Mouse (Mus musculus) stomach, embryonic 16.5 days (tissue): ENCODE data around the gene Csk. TPM values are rescaled to one million over a fixed set of nuclear protein-coding genes. Genes with fewer than 3 reads are reported as not detected.

Experiments used
- ATAC-seq: fragments of 200-750 bp; cut with Nextera tagmentation; 2 replicates; pipeline ENCODE4 v1.8.0; 2017; ENCODE audit warnings: moderate number of reproducible peaks, moderate TSS enrichment; ENCODE audit not compliant: insufficient read depth, low FRiP score
- H3K27ac ChIP-seq: fragments of 300-500 bp; sonication (generic); 2 replicates; pipeline ENCODE4 v1.5.1; 2014; ENCODE audit warnings: low read length
- H3K27me3 ChIP-seq: fragments of 300-500 bp; sonication (generic); 2 replicates; pipeline ENCODE4 v1.6.1; 2014; ENCODE audit warnings: low read length, control low read depth, mixed read lengths; ENCODE audit not compliant: control insufficient read depth, insufficient read depth
- H3K36me3 ChIP-seq: fragments of 300-500 bp; sonication (generic); 2 replicates; pipeline ENCODE4 v1.6.1; 2014; ENCODE audit warnings: low read length; ENCODE audit not compliant: control insufficient read depth, insufficient read depth
- H3K4me1 ChIP-seq: fragments of 300-500 bp; sonication (generic); 2 replicates; pipeline ENCODE4 v1.6.1; 2014; ENCODE audit warnings: low read length, control low read depth, mixed read lengths; ENCODE audit not compliant: control insufficient read depth, insufficient read depth
- H3K4me2 ChIP-seq: fragments of 300-500 bp; sonication (generic); 2 replicates; pipeline ENCODE4 v1.6.1; 2014; ENCODE audit warnings: low read depth, low read length, mixed read lengths
- H3K4me3 ChIP-seq: fragments of 300-500 bp; sonication (generic); replicated peaks from 2 replicates; pipeline ENCODE4 v1.5.1; 2014; ENCODE audit warnings: mild to moderate bottlenecking, low read length
- H3K9ac ChIP-seq: fragments of 300-500 bp; sonication (generic); 2 replicates; pipeline ENCODE4 v1.6.1; 2014; ENCODE audit warnings: low read length
- H3K9me3 ChIP-seq: fragments of 300-500 bp; sonication (generic); replicated peaks from 2 replicates; pipeline ENCODE4 v1.6.1; 2016; ENCODE audit warnings: low read length, control low read depth; ENCODE audit not compliant: control insufficient read depth
- WGBS: fragments of 180-500 bp; shearing (Covaris S2); extraction: QIAGEN DNeasy Blood & Tissue Kit; methylation state at CpG from one replicate; pipeline ENCODE4 v1.1.7; 2014; 5-methylcytosine and 5-hydroxymethylcytosine counted together
- polyA plus RNA-seq: library from polyadenylated mRNA; unstranded; fragments of >200 nt; fragmentation: Nextera tagmentation; extraction: Ambion mirVana; gene quantifications from 2 replicates; pipeline ENCODE4 v1.2.1, GENCODE M21; 2015

Gene Csk
- polyA plus RNA-seq, 1 experiment from 2014 or later: 26.6 TPM

GRCm38 (mm10) chr9:57683520-57683919 is 30.1 kb upstream of the Csk start, which contains the start of gene Cyp1a2:
Cyp1a2 (minus strand) TSS chr9:57683703.
- H3K4me1 ChIP-seq: no peaks in the 10 kb centered on the region
- no peaks in the 10 kb centered on the region for H3K9me3 ChIP-seq
- H3K4me3 ChIP-seq: no peak within 1 kb of the TSS
- no peaks in the 10 kb centered on the region for H3K36me3 ChIP-seq
- H3K9ac ChIP-seq: no peak within 1 kb of the TSS
- no peak for ATAC-seq
- 72% methylated on average over 5 of the region's 5 CpGs for WGBS
- H3K27ac ChIP-seq: no peak within 1 kb of the TSS
- no peak within 1 kb of the TSS for H3K4me2 ChIP-seq
- H3K27me3 ChIP-seq: no peaks in the 10 kb centered on the region

- H3K4me3 ChIP-seq: no peak overlapping the region
- H3K27ac ChIP-seq: no peak overlapping the region
- H3K27me3 ChIP-seq: no peaks in the 10 kb centered on the region
- no peak for ATAC-seq
- no peaks in the 10 kb centered on the region for H3K9me3 ChIP-seq
- no peaks in the 10 kb centered on the region for H3K4me1 ChIP-seq
- no peaks in the 10 kb centered on the region for H3K36me3 ChIP-seq
- no peak overlapping the region for H3K9ac ChIP-seq
- no peak overlapping the region for H3K4me2 ChIP-seq
- WGBS: 76% methylated on average over 10 of the region's 10 CpGs
These were observed 28.0 kb upstream of the Csk start for GRCm38 (mm10) chr9:57681411-57681810.

- 73% methylated on average over 5 of the region's 5 CpGs for WGBS
- Histone ChIP-seq H3K4me3 (no peak overlapping the region), H3K4me2 (no peak overlapping the region), H3K9ac (no peak overlapping the region), H3K27me3 (no peaks in the 10 kb centered on the region), H3K27ac (no peak overlapping the region), H3K9me3 (no peaks in the 10 kb centered on the region), H3K36me3 (no peaks in the 10 kb centered on the region), H3K4me1 (no peaks in the 10 kb centered on the region)
- ATAC-seq: no peak
These were observed 18.1 kb upstream of the Csk start for GRCm38 (mm10) chr9:57671500-57671899.

- H3K27ac ChIP-seq: no peak overlapping the region
- H3K4me3 ChIP-seq: no peak overlapping the region
- ATAC-seq: no peak
- H3K9ac ChIP-seq: no peak overlapping the region
- H3K27me3 ChIP-seq: no peaks in the 10 kb centered on the region
- WGBS: 90% methylated on average over 4 of the region's 4 CpGs
- H3K9me3 ChIP-seq: no peaks in the 10 kb centered on the region
- H3K36me3 ChIP-seq: no peaks in the 10 kb centered on the region
- no peak overlapping the region for H3K4me2 ChIP-seq
- no peaks in the 10 kb centered on the region for H3K4me1 ChIP-seq
These were observed 17.6 kb upstream of the Csk start for GRCm38 (mm10) chr9:57671037-57671436.

GRCm38 (mm10) chr9:57669566-57669965 is 16.1 kb upstream of the Csk start:
- H3K27me3 ChIP-seq: no peaks in the 10 kb centered on the region
- H3K36me3 ChIP-seq: no peaks in the 10 kb centered on the region
- no peak overlapping the region for H3K9ac ChIP-seq
- H3K4me2 ChIP-seq: no peak overlapping the region
- no peak overlapping the region for H3K4me3 ChIP-seq
- 80% methylated on average over 3 of the region's 3 CpGs for WGBS
- H3K4me1 ChIP-seq: no peaks in the 10 kb centered on the region
- no peak for ATAC-seq
- H3K9me3 ChIP-seq: no peaks in the 10 kb centered on the region
- H3K27ac ChIP-seq: no peak overlapping the region

- no peak overlapping the region for H3K4me2 ChIP-seq
- H3K9me3 ChIP-seq: no peaks in the 10 kb centered on the region
- ATAC-seq: no peak
- 18% methylated on average over 1 of the region's 1 CpGs for WGBS
- H3K36me3 ChIP-seq: no peaks in the 10 kb centered on the region
- H3K27me3 ChIP-seq: no peaks in the 10 kb centered on the region
- H3K4me3 ChIP-seq: no peak overlapping the region
- no peak overlapping the region for H3K27ac ChIP-seq
- H3K9ac ChIP-seq: no peak overlapping the region
- H3K4me1 ChIP-seq: no peaks in the 10 kb centered on the region
These were observed 14.8 kb upstream of the Csk start for GRCm38 (mm10) chr9:57668277-57668676.

GRCm38 (mm10) chr9:57667817-57668216 is 14.4 kb upstream of the Csk start:
- no peaks in the 10 kb centered on the region for H3K36me3 ChIP-seq
- no peaks in the 10 kb centered on the region for H3K4me1 ChIP-seq
- no peak for ATAC-seq
- no peak overlapping the region for H3K9ac ChIP-seq
- 62% methylated on average over 11 of the region's 11 CpGs for WGBS
- no peaks in the 10 kb centered on the region for H3K27me3 ChIP-seq
- H3K4me3 ChIP-seq: no peak overlapping the region
- H3K4me2 ChIP-seq: no peak overlapping the region
- no peaks in the 10 kb centered on the region for H3K9me3 ChIP-seq
- H3K27ac ChIP-seq: no peak overlapping the region

- Histone ChIP-seq H3K4me3 (no peak overlapping the region), H3K9ac (no peak overlapping the region), H3K27me3 (no peaks in the 10 kb centered on the region), H3K36me3 (no peaks in the 10 kb centered on the region), H3K4me1 (no peaks in the 10 kb centered on the region), H3K9me3 (no peaks in the 10 kb centered on the region), H3K27ac (no peak overlapping the region), H3K4me2 (no peak overlapping the region)
- WGBS: 61% methylated on average over 3 of the region's 3 CpGs
- ATAC-seq: no peak
These were observed 13.7 kb upstream of the Csk start for GRCm38 (mm10) chr9:57667136-57667535.

- Histone ChIP-seq H3K4me2 (no peak overlapping the region), H3K36me3 (no peaks in the 10 kb centered on the region), H3K27ac (no peak overlapping the region), H3K4me1 (no peaks in the 10 kb centered on the region), H3K9ac (no peak overlapping the region), H3K4me3 (no peak overlapping the region), H3K9me3 (no peaks in the 10 kb centered on the region), H3K27me3 (no peaks in the 10 kb centered on the region)
- WGBS: 70% methylated on average over 8 of the region's 8 CpGs
- ATAC-seq: no peak
These were observed 13.1 kb upstream of the Csk start for GRCm38 (mm10) chr9:57666536-57666935.

- no peak overlapping the region for H3K4me2 ChIP-seq
- H3K4me3 ChIP-seq: no peak overlapping the region
- no peaks in the 10 kb centered on the region for H3K36me3 ChIP-seq
- H3K9me3 ChIP-seq: no peaks in the 10 kb centered on the region
- 44% methylated on average over 7 of the region's 7 CpGs for WGBS
- ATAC-seq: no peak
- no peaks in the 10 kb centered on the region for H3K27me3 ChIP-seq
- no peaks in the 10 kb centered on the region for H3K4me1 ChIP-seq
- no peak overlapping the region for H3K9ac ChIP-seq
- no peak overlapping the region for H3K27ac ChIP-seq
These were observed 11.2 kb upstream of the Csk start for GRCm38 (mm10) chr9:57664616-57665015.
